Mouse (Mus musculus): ENCODE measurements around the gene Slc35a3.

Slc35a3 gene

GRCm38 (mm10) chr3:116638572-116638971 lies 74.1 kb downstream of the Slc35a3 start:
- no peak for DNase-seq (ENCODE audit: low spot score in 2 of 2)

- DNase-seq (ENCODE audit: low spot score in 2 of 2): no peak
These were observed 74.7 kb downstream of the Slc35a3 start for GRCm38 (mm10) chr3:116637693-116638476.

GRCm38 (mm10) chr3:116635799-116636198 lies 76.8 kb downstream of the Slc35a3 start:
- DNase-seq (ENCODE audit: low spot score in 2 of 2): no peak

- no peak for DNase-seq (ENCODE audit: low spot score in 2 of 2)
These were observed 77.8 kb downstream of the Slc35a3 start for GRCm38 (mm10) chr3:116634853-116635252.

GRCm38 (mm10) chr3:116634091-116634490 lies 78.5 kb downstream of the Slc35a3 start:
- no peak for DNase-seq (ENCODE audit: low spot score in 2 of 2)

- DNase-seq (ENCODE audit: low spot score in 2 of 2): no peak
These were observed 79.7 kb downstream of the Slc35a3 start for GRCm38 (mm10) chr3:116632971-116633370.

GRCm38 (mm10) chr3:116631459-116631858 lies 81.2 kb downstream of the Slc35a3 start:
- no peak for DNase-seq (ENCODE audit: low spot score in 2 of 2)

GRCm38 (mm10) chr3:116622641-116623040 lies 90.0 kb downstream of the Slc35a3 start:
- DNase-seq (ENCODE audit: low spot score in 2 of 2): no peak

- DNase-seq (ENCODE audit: low spot score in 2 of 2): no peak
These were observed 91.8 kb downstream of the Slc35a3 start for GRCm38 (mm10) chr3:116620636-116621370.
